Mouse (Mus musculus): ENCODE measurements around the gene Gm45233. TPM values are rescaled to one million over a fixed set of nuclear protein-coding genes. Genes with fewer than 3 reads are reported as not detected.

Gm45233 gene
- polyA plus RNA-seq, 1 experiment from 2014 or later: 0.39 TPM

- Histone ChIP-seq H3K36me3 (ENCODE audit: control insufficient read depth, insufficient read depth, low read length) (no peaks in the 10 kb centered on the region), H3K27me3 (replicated peaks; ENCODE audit: control insufficient read depth, insufficient read depth, low read length) (no peaks in the 10 kb centered on the region), H3K4me3 (ENCODE audit: low read depth, low read length) (no peak overlapping the region), H3K9me3 (ENCODE audit: control insufficient read depth, low read length) (no peaks in the 10 kb centered on the region), H3K4me2 (ENCODE audit: low read length) (no peak overlapping the region), H3K4me1 (replicated peaks; ENCODE audit: control insufficient read depth, insufficient read depth, low read length) (no peaks in the 10 kb centered on the region), H3K9ac (ENCODE audit: low read length) (no peak overlapping the region), H3K27ac (ENCODE audit: low read depth) (no peak overlapping the region)
- DNase-seq (ENCODE audit: low spot score) (no peak), ATAC-seq (replicated peaks; ENCODE audit: low FRiP score, low TSS enrichment, low read depth) (no peak)
- WGBS: 61% methylated on average over 3 of the region's 3 CpGs
These were observed 19.8 kb upstream of the Gm45233 start for GRCm38 (mm10) chr7:43423991-43424625.

GRCm38 (mm10) chr7:43427406-43427805 lies 16.5 kb upstream of the Gm45233 start, which contains the start of gene Lim2:
Lim2 (plus strand) TSS chr7:43427670.
- 82% methylated on average over 8 of the region's 8 CpGs for WGBS
- no peaks in the 10 kb centered on the region for H3K36me3 ChIP-seq (ENCODE audit: control insufficient read depth, insufficient read depth, low read length)
- no peak within 1 kb of the TSS for H3K4me2 ChIP-seq (ENCODE audit: low read length)
- H3K4me3 ChIP-seq (ENCODE audit: low read depth, low read length): no peak within 1 kb of the TSS
- no peak for ATAC-seq (replicated peaks; ENCODE audit: low FRiP score, low TSS enrichment, low read depth)
- no peaks in the 10 kb centered on the region for H3K9me3 ChIP-seq (ENCODE audit: control insufficient read depth, low read length)
- no peak within 1 kb of the TSS for H3K9ac ChIP-seq (ENCODE audit: low read length)
- H3K4me1 ChIP-seq (replicated peaks; ENCODE audit: control insufficient read depth, insufficient read depth, low read length): no peaks in the 10 kb centered on the region
- H3K27ac ChIP-seq (ENCODE audit: low read depth): no peak within 1 kb of the TSS
- no peak for DNase-seq (ENCODE audit: low spot score)
- H3K27me3 ChIP-seq (replicated peaks; ENCODE audit: control insufficient read depth, insufficient read depth, low read length): no peaks in the 10 kb centered on the region

- WGBS: 43% methylated on average over 4 of the region's 4 CpGs
- ATAC-seq (replicated peaks; ENCODE audit: low FRiP score, low TSS enrichment, low read depth): peak; percentile 41; the same call in 1 of the 2 replicates
- H3K27me3 ChIP-seq (replicated peaks; ENCODE audit: control insufficient read depth, insufficient read depth, low read length): no peaks in the 10 kb centered on the region
These were observed 14.4 kb upstream of the Gm45233 start for GRCm38 (mm10) chr7:43429500-43429899.

GRCm38 (mm10) chr7:43432891-43433290 lies 11.0 kb upstream of the Gm45233 start:
- no peaks in the 10 kb centered on the region for H3K27me3 ChIP-seq (replicated peaks; ENCODE audit: control insufficient read depth, insufficient read depth, low read length)
- H3K4me1 ChIP-seq (replicated peaks; ENCODE audit: control insufficient read depth, insufficient read depth, low read length): no peaks in the 10 kb centered on the region
- no peak overlapping the region for H3K27ac ChIP-seq (ENCODE audit: low read depth)
- no peak overlapping the region for H3K4me3 ChIP-seq (ENCODE audit: low read depth, low read length)
- H3K36me3 ChIP-seq (ENCODE audit: control insufficient read depth, insufficient read depth, low read length): no peaks in the 10 kb centered on the region
- WGBS: 73% methylated on average over 4 of the region's 4 CpGs
- H3K4me2 ChIP-seq (ENCODE audit: low read length): no peak overlapping the region
- no peak for ATAC-seq (replicated peaks; ENCODE audit: low FRiP score, low TSS enrichment, low read depth)
- no peak for DNase-seq (ENCODE audit: low spot score)
- H3K9me3 ChIP-seq (ENCODE audit: control insufficient read depth, low read length): no peaks in the 10 kb centered on the region
- H3K9ac ChIP-seq (ENCODE audit: low read length): no peak overlapping the region

More at GRCm38 (mm10) chr7:43429500-43429899, 14.4 kb upstream of the Gm45233 start:
- H3K4me2 ChIP-seq (ENCODE audit: low read length): no peak overlapping the region
- H3K9me3 ChIP-seq (ENCODE audit: control insufficient read depth, low read length): no peaks in the 10 kb centered on the region
- no peak for DNase-seq (ENCODE audit: low spot score)
- no peaks in the 10 kb centered on the region for H3K36me3 ChIP-seq (ENCODE audit: control insufficient read depth, insufficient read depth, low read length)
- H3K9ac ChIP-seq (ENCODE audit: low read length): no peak overlapping the region
- no peaks in the 10 kb centered on the region for H3K4me1 ChIP-seq (replicated peaks; ENCODE audit: control insufficient read depth, insufficient read depth, low read length)
- no peak overlapping the region for H3K27ac ChIP-seq (ENCODE audit: low read depth)
- H3K4me3 ChIP-seq (ENCODE audit: low read depth, low read length): no peak overlapping the region

GRCm38 (mm10) chr7:43434676-43435075 lies 9.3 kb upstream of the Gm45233 start:
- Histone ChIP-seq H3K4me2 (ENCODE audit: low read length) (no peak overlapping the region), H3K9ac (ENCODE audit: low read length) (no peak overlapping the region), H3K36me3 (ENCODE audit: control insufficient read depth, insufficient read depth, low read length) (no peaks in the 10 kb centered on the region), H3K27ac (ENCODE audit: low read depth) (no peak overlapping the region), H3K9me3 (ENCODE audit: control insufficient read depth, low read length) (no peaks in the 10 kb centered on the region), H3K27me3 (replicated peaks; ENCODE audit: control insufficient read depth, insufficient read depth, low read length) (no peaks in the 10 kb centered on the region), H3K4me3 (ENCODE audit: low read depth, low read length) (no peak overlapping the region), H3K4me1 (replicated peaks; ENCODE audit: control insufficient read depth, insufficient read depth, low read length) (no peaks in the 10 kb centered on the region)
- ATAC-seq (replicated peaks; ENCODE audit: low FRiP score, low TSS enrichment, low read depth): no peak
- 87% methylated on average over 5 of the region's 5 CpGs for WGBS
- no peak for DNase-seq (ENCODE audit: low spot score)

GRCm38 (mm10) chr7:43436341-43437255 lies 7.3 kb upstream of the Gm45233 start, which contains the start of gene Nkg7:
Nkg7 (plus strand) TSS chr7:43437073.
- WGBS: 73% methylated on average over 10 of the region's 10 CpGs
- no peak within 1 kb of the TSS for H3K4me2 ChIP-seq (ENCODE audit: low read length)
- no peaks in the 10 kb centered on the region for H3K4me1 ChIP-seq (replicated peaks; ENCODE audit: control insufficient read depth, insufficient read depth, low read length)
- H3K27me3 ChIP-seq (replicated peaks; ENCODE audit: control insufficient read depth, insufficient read depth, low read length): no peaks in the 10 kb centered on the region
- H3K4me3 ChIP-seq (ENCODE audit: low read depth, low read length): no peak within 1 kb of the TSS
- no peak within 1 kb of the TSS for H3K27ac ChIP-seq (ENCODE audit: low read depth)
- no peak for ATAC-seq (replicated peaks; ENCODE audit: low FRiP score, low TSS enrichment, low read depth)
- no peaks in the 10 kb centered on the region for H3K36me3 ChIP-seq (ENCODE audit: control insufficient read depth, insufficient read depth, low read length)
- H3K9ac ChIP-seq (ENCODE audit: low read length): no peak within 1 kb of the TSS
- no peaks in the 10 kb centered on the region for H3K9me3 ChIP-seq (ENCODE audit: control insufficient read depth, low read length)
- no peak for DNase-seq (ENCODE audit: low spot score)

- WGBS: 78% methylated on average over 4 of the region's 4 CpGs
- Histone ChIP-seq H3K4me1 (replicated peaks; ENCODE audit: control insufficient read depth, insufficient read depth, low read length) (peaks cover 3% of the 10 kb centered on the region; the same call in 1 of the 2 replicates), H3K4me3 (ENCODE audit: low read depth, low read length) (no peak overlapping the region), H3K9ac (ENCODE audit: low read length) (no peak overlapping the region), H3K36me3 (ENCODE audit: control insufficient read depth, insufficient read depth, low read length) (no peaks in the 10 kb centered on the region), H3K27me3 (replicated peaks; ENCODE audit: control insufficient read depth, insufficient read depth, low read length) (no peaks in the 10 kb centered on the region), H3K27ac (ENCODE audit: low read depth) (no peak overlapping the region), H3K9me3 (ENCODE audit: control insufficient read depth, low read length) (no peaks in the 10 kb centered on the region), H3K4me2 (ENCODE audit: low read length) (no peak overlapping the region)
- DNase-seq (ENCODE audit: low spot score) (no peak), ATAC-seq (replicated peaks; ENCODE audit: low FRiP score, low TSS enrichment, low read depth) (no peak)
These were observed 5.3 kb upstream of the Gm45233 start for GRCm38 (mm10) chr7:43438611-43439010.

- Histone ChIP-seq H3K9ac (ENCODE audit: low read length) (no peak within 1 kb of the TSS), H3K4me3 (ENCODE audit: low read depth, low read length) (no peak within 1 kb of the TSS), H3K9me3 (ENCODE audit: control insufficient read depth, low read length) (no peaks in the 10 kb centered on the region), H3K4me1 (replicated peaks; ENCODE audit: control insufficient read depth, insufficient read depth, low read length) (peaks cover 10% of the 10 kb centered on the region), H3K27me3 (replicated peaks; ENCODE audit: control insufficient read depth, insufficient read depth, low read length) (no peaks in the 10 kb centered on the region), H3K36me3 (ENCODE audit: control insufficient read depth, insufficient read depth, low read length) (no peaks in the 10 kb centered on the region), H3K4me2 (ENCODE audit: low read length) (no peak within 1 kb of the TSS), H3K27ac (ENCODE audit: low read depth) (no peak within 1 kb of the TSS)
- DNase-seq (ENCODE audit: low spot score) (no peak), ATAC-seq (replicated peaks; ENCODE audit: low FRiP score, low TSS enrichment, low read depth) (no peak)
- 77% methylated on average over 6 of the region's 6 CpGs for WGBS
These were observed 3.4 kb upstream of the Gm45233 start, which contains the start of gene Cldnd2 for GRCm38 (mm10) chr7:43440482-43440881. Cldnd2 (plus strand) TSS chr7:43440782.

Measured in intestine, embryonic 14.5 days (tissue).